Mouse (Mus musculus) neural tube, embryonic 12.5 days (tissue): Measurements from ENCODE around the gene Maats1. TPM values are rescaled to one million over a fixed set of nuclear protein-coding genes. Genes with fewer than 3 reads are reported as not detected.

Source experiments
- ATAC-seq: fragments of 200-750 bp; cut with Nextera tagmentation; 2 replicates; pipeline ENCODE4 v1.8.0; 2017; ENCODE audit warnings: low read depth, mild to moderate bottlenecking, moderate TSS enrichment, moderate library complexity; ENCODE audit not compliant: low FRiP score
- H3K27ac ChIP-seq: fragments of 300-500 bp; sonication (generic); 2 replicates; pipeline ENCODE4 v1.5.1; 2016
- H3K27me3 ChIP-seq: fragments of 300-500 bp; sonication (generic); replicated peaks from 2 replicates; pipeline ENCODE4 v1.6.1; 2016; ENCODE audit warnings: mild to moderate bottlenecking
- H3K36me3 ChIP-seq: fragments of 300-500 bp; sonication (generic); 2 replicates; pipeline ENCODE4 v1.6.1; 2016; ENCODE audit warnings: mild to moderate bottlenecking
- H3K4me1 ChIP-seq: fragments of 300-500 bp; sonication (generic); 2 replicates; pipeline ENCODE4 v1.6.1; 2016
- H3K4me2 ChIP-seq: fragments of 300-500 bp; sonication (generic); replicated peaks from 2 replicates; pipeline ENCODE4 v1.6.1; 2016; ENCODE audit warnings: mild to moderate bottlenecking
- H3K4me3 ChIP-seq: fragments of 300-500 bp; sonication (generic); 2 replicates; pipeline ENCODE4 v1.5.1; 2016
- H3K9ac ChIP-seq: fragments of 300-500 bp; sonication (generic); 2 replicates; pipeline ENCODE4 v1.6.1; 2016; ENCODE audit warnings: mild to moderate bottlenecking
- H3K9me3 ChIP-seq: fragments of 300-500 bp; sonication (generic); 2 replicates; pipeline ENCODE4 v1.6.1; 2016; ENCODE audit warnings: mild to moderate bottlenecking
- WGBS: fragments of 180-500 bp; shearing (Covaris S2); methylation state at CpG from one replicate; pipeline ENCODE4 v1.1.7; 2016; 5-methylcytosine and 5-hydroxymethylcytosine counted together
- polyA plus RNA-seq: library from polyadenylated mRNA; unstranded; fragments of >200 nt; fragmentation: Nextera tagmentation; extraction: Ambion mirVana; gene quantifications from 2 replicates; pipeline ENCODE4 v1.2.1, GENCODE M21; 2016

The Maats1 gene
- polyA plus RNA-seq, 1 experiment from 2014 or later, result 0.25 TPM

- 87% methylated on average over 8 of the region's 8 CpGs for WGBS
- no peaks in the 10 kb centered on the region for H3K36me3 ChIP-seq
- H3K9me3 ChIP-seq, result no peaks in the 10 kb centered on the region
- no peak overlapping the region for H3K9ac ChIP-seq
- no peak overlapping the region for H3K27ac ChIP-seq
- H3K4me2 ChIP-seq, result no peak overlapping the region
- no peak for ATAC-seq
- H3K4me3 ChIP-seq, result no peak overlapping the region
- H3K27me3 ChIP-seq, result no peaks in the 10 kb centered on the region
- no peaks in the 10 kb centered on the region for H3K4me1 ChIP-seq
Observed at GRCm38 (mm10) chr16:38369431-38369830, 27.5 kb upstream of the Maats1 start.

DNA sequence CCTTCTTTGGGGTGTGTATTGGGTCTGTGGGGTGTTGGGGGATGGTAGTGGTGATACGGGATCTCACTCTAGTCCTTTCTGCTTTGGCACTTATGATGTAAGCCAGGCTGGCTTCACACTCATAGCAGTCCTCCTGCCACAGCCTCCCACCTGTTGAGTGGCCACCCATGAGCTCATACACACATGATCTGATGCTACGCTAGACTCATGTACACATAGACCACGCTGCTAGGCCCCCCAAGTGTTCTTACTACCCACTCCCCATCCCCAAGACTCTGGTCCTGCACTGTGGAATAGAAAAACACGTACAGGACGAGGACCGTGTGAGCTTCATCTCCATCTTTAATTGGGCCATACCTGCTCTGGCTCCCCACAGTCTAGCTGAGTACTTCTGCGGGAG is 27.1 kb upstream of the Maats1 start:
- H3K36me3 ChIP-seq, result no peaks in the 10 kb centered on the region
- H3K9ac ChIP-seq, result no peak overlapping the region
- no peak overlapping the region for H3K4me3 ChIP-seq
- 86% methylated on average over 7 of the region's 7 CpGs for WGBS
- ATAC-seq, result no peak
- H3K9me3 ChIP-seq, result no peaks in the 10 kb centered on the region
- no peaks in the 10 kb centered on the region for H3K27me3 ChIP-seq
- no peak overlapping the region for H3K4me2 ChIP-seq
- no peak overlapping the region for H3K27ac ChIP-seq
- no peaks in the 10 kb centered on the region for H3K4me1 ChIP-seq

GRCm38 (mm10) chr16:38368336-38368735 is 26.4 kb upstream of the Maats1 start:
- no peaks in the 10 kb centered on the region for H3K27me3 ChIP-seq
- WGBS, result 70% methylated on average over 10 of the region's 10 CpGs
- no peak overlapping the region for H3K9ac ChIP-seq
- no peak overlapping the region for H3K4me2 ChIP-seq
- H3K4me1 ChIP-seq, result no peaks in the 10 kb centered on the region
- no peaks in the 10 kb centered on the region for H3K9me3 ChIP-seq
- no peaks in the 10 kb centered on the region for H3K36me3 ChIP-seq
- ATAC-seq, result no peak
- no peak overlapping the region for H3K4me3 ChIP-seq
- H3K27ac ChIP-seq, result no peak overlapping the region

DNA sequence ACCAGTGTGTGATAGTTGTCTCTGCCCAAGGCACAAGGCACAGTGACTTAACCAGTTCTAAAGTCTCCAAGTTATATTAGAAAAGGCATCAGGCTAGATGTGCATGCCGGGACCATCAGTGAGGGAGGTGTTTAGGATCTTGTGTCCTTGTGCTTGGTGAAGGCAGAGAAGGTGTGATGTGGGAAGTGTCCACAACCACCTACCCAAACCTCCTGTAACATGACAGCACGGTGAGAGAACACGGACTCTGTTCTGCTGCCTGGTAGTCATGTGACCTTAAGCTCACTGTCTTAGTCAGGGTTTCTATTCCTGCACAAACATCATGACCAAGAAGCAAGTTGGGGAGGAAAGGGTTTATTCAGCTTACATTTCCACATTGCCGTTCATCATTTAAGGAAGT is 24.3 kb upstream of the Maats1 start:
- ATAC-seq, result no peak
- Histone ChIP-seq H3K36me3 (no peaks in the 10 kb centered on the region), H3K4me1 (no peaks in the 10 kb centered on the region), H3K4me3 (no peak overlapping the region), H3K27ac (no peak overlapping the region), H3K4me2 (no peak overlapping the region), H3K9me3 (no peaks in the 10 kb centered on the region), H3K27me3 (no peaks in the 10 kb centered on the region), H3K9ac (no peak overlapping the region)
- 93% methylated on average over 4 of the region's 4 CpGs for WGBS

GRCm38 (mm10) chr16:38365390-38365789 is 23.4 kb upstream of the Maats1 start:
- 91% methylated on average over 10 of the region's 10 CpGs for WGBS
- Histone ChIP-seq H3K9ac (no peak overlapping the region), H3K27me3 (no peaks in the 10 kb centered on the region), H3K36me3 (no peaks in the 10 kb centered on the region), H3K9me3 (no peaks in the 10 kb centered on the region), H3K4me2 (no peak overlapping the region), H3K4me3 (no peak overlapping the region), H3K27ac (no peak overlapping the region), H3K4me1 (0 out of 2 replicates have a peak, but pooled peaks cover under 1% of the 10 kb centered on the region)
- no peak for ATAC-seq

- Histone ChIP-seq H3K4me1 (0 out of 2 replicates have a peak, but pooled peaks cover 3% of the 10 kb centered on the region), H3K4me2 (no peak overlapping the region), H3K9ac (no peak overlapping the region), H3K27ac (no peak overlapping the region), H3K27me3 (no peaks in the 10 kb centered on the region), H3K4me3 (no peak overlapping the region), H3K36me3 (no peaks in the 10 kb centered on the region), H3K9me3 (no peaks in the 10 kb centered on the region)
- 91% methylated on average over 7 of the region's 7 CpGs for WGBS
- no peak for ATAC-seq
Observed at GRCm38 (mm10) chr16:38363657-38364056, 21.7 kb upstream of the Maats1 start.

GRCm38 (mm10) chr16:38363256-38363595 is 21.3 kb upstream of the Maats1 start:
- ATAC-seq, result no peak
- Histone ChIP-seq H3K27ac (no peak overlapping the region), H3K4me3 (no peak overlapping the region), H3K9ac (no peak overlapping the region), H3K36me3 (no peaks in the 10 kb centered on the region), H3K4me2 (no peak overlapping the region), H3K27me3 (no peaks in the 10 kb centered on the region), H3K9me3 (no peaks in the 10 kb centered on the region), H3K4me1 (0 out of 2 replicates have a peak, but pooled peaks cover 3% of the 10 kb centered on the region)
- 86% methylated on average over 3 of the region's 3 CpGs for WGBS

GRCm38 (mm10) chr16:38362493-38363255 is 20.7 kb upstream of the Maats1 start:
- ATAC-seq, result no peak
- Histone ChIP-seq H3K4me1 (0 out of 2 replicates have a peak, but pooled peaks cover 3% of the 10 kb centered on the region), H3K4me3 (no peak overlapping the region), H3K27me3 (no peaks in the 10 kb centered on the region), H3K9me3 (no peaks in the 10 kb centered on the region), H3K36me3 (no peaks in the 10 kb centered on the region), H3K4me2 (no peak overlapping the region), H3K27ac (no peak overlapping the region), H3K9ac (no peak overlapping the region)
- 89% methylated on average over 20 of the region's 20 CpGs for WGBS

DNA sequence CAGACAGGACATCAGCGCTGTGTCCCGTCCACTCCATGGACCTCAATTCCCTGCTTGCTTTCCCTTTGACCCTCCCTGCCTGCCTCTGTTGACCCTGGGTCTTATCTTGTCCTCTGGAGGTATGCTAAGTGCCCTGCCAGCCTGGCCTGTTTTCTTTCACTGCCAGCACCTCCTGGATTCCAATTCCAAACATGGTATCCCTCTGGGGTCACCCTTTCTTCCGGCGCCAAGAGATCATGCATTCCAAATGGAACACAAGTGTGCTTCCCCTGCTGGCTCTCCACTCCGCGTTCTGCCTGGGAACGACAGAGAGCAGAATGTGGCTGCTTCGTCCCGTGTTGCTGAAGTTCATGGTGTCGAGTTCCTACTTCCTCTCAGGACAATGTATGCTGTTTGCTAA is 20.0 kb upstream of the Maats1 start, which contains the start of gene Popdc2:
Popdc2 (plus strand) TSS at position 277 of the 400 bp plus-strand sequence.
- Histone ChIP-seq H3K4me3 (no peak within 1 kb of the TSS), H3K9me3 (no peaks in the 10 kb centered on the region), H3K4me1 (0 out of 2 replicates have a peak, but pooled peaks cover 3% of the 10 kb centered on the region), H3K9ac (no peak within 1 kb of the TSS), H3K27ac (no peak within 1 kb of the TSS), H3K4me2 (no peak within 1 kb of the TSS), H3K36me3 (0 out of 2 replicates have a peak, but pooled peaks cover under 1% of the 10 kb centered on the region), H3K27me3 (no peaks in the 10 kb centered on the region)
- ATAC-seq, result no peak
- 69% methylated on average over 10 of the region's 10 CpGs for WGBS

DNA sequence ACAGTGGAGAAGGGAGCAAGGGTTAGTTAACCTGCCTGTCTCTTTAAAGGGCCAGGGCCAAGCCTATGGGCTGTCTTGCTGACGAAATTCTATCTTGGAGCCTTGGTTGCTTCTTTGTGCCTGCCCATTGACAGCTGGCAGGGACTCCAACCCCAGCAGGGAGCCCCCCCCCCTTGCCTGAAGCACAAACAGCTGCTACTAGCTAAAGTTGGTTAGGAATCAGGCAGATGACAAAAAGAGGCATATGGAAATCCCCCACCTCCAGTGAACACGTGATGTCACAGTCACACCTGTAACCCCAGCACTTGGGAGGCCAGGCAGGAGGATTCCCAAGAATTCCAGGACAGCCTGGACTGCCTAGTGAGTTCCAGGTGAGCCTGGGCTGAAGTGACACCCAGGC is 18.4 kb upstream of the Maats1 start:
- WGBS, result 21% methylated on average over 2 of the region's 2 CpGs
- H3K27me3 ChIP-seq, result no peaks in the 10 kb centered on the region

GRCm38 (mm10) chr16:38359857-38360256 is 17.9 kb upstream of the Maats1 start:
- 84% methylated on average over 3 of the region's 3 CpGs for WGBS
- no peak for ATAC-seq

More for the DNA sequence above, 18.4 kb upstream of the Maats1 start:
- peaks cover 6% of the 10 kb centered on the region; the same call in 1 of the 2 replicates for H3K36me3 ChIP-seq
- H3K9me3 ChIP-seq, result no peaks in the 10 kb centered on the region
- H3K9ac ChIP-seq, result no peak overlapping the region
- H3K27ac ChIP-seq, result no peak overlapping the region
- 0 out of 2 replicates have a peak, but pooled peaks cover 3% of the 10 kb centered on the region for H3K4me1 ChIP-seq
- H3K4me3 ChIP-seq, result no peak overlapping the region
- H3K4me2 ChIP-seq, result no peak overlapping the region
- ATAC-seq, result no peak

GRCm38 (mm10) chr16:38359241-38359640 is 17.3 kb upstream of the Maats1 start:
- WGBS, result 95% methylated on average over 2 of the region's 2 CpGs
- Histone ChIP-seq H3K9ac (no peak overlapping the region), H3K4me1 (0 out of 2 replicates have a peak, but pooled peaks cover 3% of the 10 kb centered on the region), H3K27me3 (no peaks in the 10 kb centered on the region), H3K27ac (no peak overlapping the region), H3K36me3 (peaks cover 6% of the 10 kb centered on the region; the same call in 1 of the 2 replicates), H3K9me3 (no peaks in the 10 kb centered on the region), H3K4me3 (no peak overlapping the region), H3K4me2 (no peak overlapping the region)
- ATAC-seq, result no peak

More at GRCm38 (mm10) chr16:38359857-38360256, 17.9 kb upstream of the Maats1 start:
- Histone ChIP-seq H3K27ac (no peak overlapping the region), H3K4me3 (no peak overlapping the region), H3K27me3 (no peaks in the 10 kb centered on the region), H3K36me3 (peaks cover 6% of the 10 kb centered on the region; the same call in 1 of the 2 replicates), H3K9me3 (no peaks in the 10 kb centered on the region), H3K4me1 (0 out of 2 replicates have a peak, but pooled peaks cover 3% of the 10 kb centered on the region), H3K9ac (no peak overlapping the region), H3K4me2 (no peak overlapping the region)
